Mouse (Mus musculus) bone marrow, adult 2 months (tissue): Measurements from ENCODE around the gene Ssh2. TPM values are rescaled to one million over a fixed set of nuclear protein-coding genes. Genes with fewer than 3 reads are reported as not detected.
"Not testable (repeated sequence)": the region's sequence is repeated elsewhere in the genome, so short reads cannot be mapped to it uniquely, and the experiment has no call there.

Source experiments
- H3K27ac ChIP-seq: fragments of 200-500 bp; 2 replicates; pipeline ENCODE4 v1.5.1; 2012; ENCODE audit warnings: low read depth, mild to moderate bottlenecking, control low read depth, inconsistent platforms, low read length; ENCODE audit not compliant: control insufficient read depth, poor library complexity, insufficient read depth
- H3K4me1 ChIP-seq: fragments of 200-500 bp; 2 replicates; pipeline ENCODE4 v1.6.1; 2011; ENCODE audit warnings: low read length; ENCODE audit not compliant: control insufficient read depth, insufficient read depth
- H3K4me3 ChIP-seq: fragments of 200-500 bp; replicated peaks from 2 replicates; pipeline ENCODE3; 2011; ENCODE audit warnings: mild to moderate bottlenecking, low read depth, low read length, control low read depth; ENCODE audit not compliant: control insufficient read depth
- CTCF ChIP-seq: fragments of 200-500 bp; IDR thresholded peaks from 2 replicates; pipeline ENCODE4 v1.5.1; 2011; ENCODE audit warnings: low read length, control low read depth; ENCODE audit not compliant: control insufficient read depth, insufficient read depth
- POLR2A ChIP-seq: fragments of 200-500 bp; IDR thresholded peaks from 2 replicates; pipeline ENCODE4 v1.6.1; 2011; ENCODE audit warnings: low read depth, mild to moderate bottlenecking, control low read depth, low read length, borderline replicate concordance; ENCODE audit not compliant: control insufficient read depth
- WGBS: fragments of 180-500 bp; shearing (Covaris S2); methylation state at CpG from one replicate; pipeline ENCODE4 v1.1.7; 2018; 5-methylcytosine and 5-hydroxymethylcytosine counted together
- polyA plus RNA-seq: library from polyadenylated mRNA; stranded (reverse); fragments of >200 nt; gene quantifications from 2 replicates; pipeline ENCODE4 v1.2.4, GENCODE M21; 2011; ENCODE audit warnings: low replicate concordance; ENCODE audit not compliant: missing spikeins, insufficient read depth, insufficient read length

Gene Ssh2
- polyA plus RNA-seq, 1 experiment = 21.8 TPM

DNA sequence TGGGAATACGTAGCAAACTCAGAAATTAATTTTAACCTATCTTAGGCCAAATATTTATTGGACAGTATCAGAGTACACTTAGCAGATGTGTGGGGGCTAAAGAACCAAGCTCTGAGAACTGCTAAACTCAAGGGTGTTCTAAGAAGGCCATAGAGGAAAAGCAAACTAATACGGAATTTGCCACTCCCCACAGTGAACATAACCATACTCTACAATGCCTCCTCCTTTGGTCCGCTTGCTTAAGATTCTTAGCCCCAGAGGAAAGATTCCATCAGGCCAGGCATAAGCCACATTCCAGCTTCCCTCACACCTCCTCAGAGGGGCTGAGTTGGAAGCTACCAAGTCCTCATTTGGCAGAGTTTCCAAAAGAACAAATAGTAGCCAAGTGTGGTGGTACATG is 165.1 kb downstream of the Ssh2 start:
- no peak overlapping the region for H3K27ac ChIP-seq
- WGBS = 83% methylated on average over 3 of the region's 3 CpGs
- TF ChIP-seq CTCF (no peak), POLR2A (no peak)
- no peaks in the 10 kb centered on the region; the same call in 1 of the 2 replicates for H3K4me1 ChIP-seq
- H3K4me3 ChIP-seq = no peak overlapping the region

DNA sequence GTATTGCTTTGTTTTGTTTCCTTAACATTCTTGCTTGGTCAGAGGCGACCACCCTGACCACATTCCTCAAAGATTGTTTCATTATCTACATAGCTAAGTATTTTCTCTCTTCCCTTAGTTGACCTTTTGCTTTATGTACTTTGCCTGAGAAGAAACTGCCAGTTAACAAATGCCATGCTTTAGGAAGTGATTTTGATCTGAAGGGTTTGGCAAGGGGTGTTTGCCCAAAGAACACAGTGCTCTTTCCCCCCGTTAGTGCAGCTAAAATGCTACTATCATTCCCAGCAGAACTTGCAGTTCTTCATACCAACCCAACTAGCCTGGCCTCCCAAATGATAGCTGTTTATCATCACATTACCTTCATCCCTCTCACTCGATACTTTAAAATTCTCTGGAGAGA is 168.1 kb downstream of the Ssh2 start:
- TF ChIP-seq POLR2A (no peak), CTCF (no peak)
- H3K27ac ChIP-seq = no peak overlapping the region
- WGBS = 47% methylated on average over 3 of the region's 3 CpGs
- H3K4me1 ChIP-seq = no peaks in the 10 kb centered on the region; the same call in 1 of the 2 replicates
- H3K4me3 ChIP-seq = no peak overlapping the region

DNA sequence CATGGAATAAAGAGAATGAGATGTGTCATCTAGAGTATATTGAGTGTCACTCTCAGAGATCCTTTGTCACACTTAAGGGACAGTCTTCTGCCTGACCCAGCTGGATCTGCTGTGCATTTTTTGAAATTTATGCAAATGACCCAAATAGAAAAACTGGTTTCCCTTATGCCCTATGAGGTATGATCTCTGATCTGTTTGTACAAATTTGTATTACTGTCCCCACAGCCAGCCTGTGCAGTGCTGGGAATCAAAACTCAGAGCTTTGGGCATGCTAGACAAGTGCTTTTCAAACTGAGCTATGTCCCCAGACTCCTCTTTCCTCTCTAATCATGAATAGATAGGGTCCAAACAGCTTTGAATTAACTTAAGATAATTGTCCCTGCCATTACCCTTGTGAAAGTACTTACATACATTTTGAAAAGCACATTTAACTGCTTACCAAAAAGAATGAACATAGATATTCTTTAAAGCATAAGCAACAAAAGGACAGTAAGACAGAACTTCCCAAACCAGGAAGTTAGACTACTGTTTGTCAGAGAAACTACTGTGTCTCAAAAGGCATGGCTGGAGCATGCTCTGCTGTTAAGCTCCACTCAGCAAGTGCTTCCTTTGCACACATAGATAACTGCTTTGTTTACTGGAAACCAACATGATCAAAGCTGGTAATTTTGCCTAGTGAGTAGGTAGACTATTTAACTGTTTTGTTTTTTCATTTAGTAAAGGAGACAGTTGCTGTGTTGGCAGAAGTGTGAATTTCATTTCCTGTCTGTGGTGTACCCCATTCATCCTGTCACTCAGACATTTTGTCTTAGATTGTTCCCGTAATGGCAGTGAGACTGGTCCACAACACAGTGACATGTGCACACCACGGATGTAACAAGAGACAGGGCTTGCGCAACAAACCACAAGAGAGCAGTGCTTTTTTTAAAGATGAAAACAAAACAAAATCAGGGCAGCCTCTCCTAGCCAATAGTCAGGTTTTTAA is 169.9 kb downstream of the Ssh2 start:
- TF ChIP-seq POLR2A (no peak), CTCF (no peak)
- Histone ChIP-seq H3K4me1 (no peaks in the 10 kb centered on the region; the same call in 1 of the 2 replicates), H3K27ac (peak overlapping the region; percentile 7; the same call in 1 of the 2 replicates), H3K4me3 (no peak overlapping the region)
- 5% methylated on average over 3 of the region's 3 CpGs for WGBS

DNA sequence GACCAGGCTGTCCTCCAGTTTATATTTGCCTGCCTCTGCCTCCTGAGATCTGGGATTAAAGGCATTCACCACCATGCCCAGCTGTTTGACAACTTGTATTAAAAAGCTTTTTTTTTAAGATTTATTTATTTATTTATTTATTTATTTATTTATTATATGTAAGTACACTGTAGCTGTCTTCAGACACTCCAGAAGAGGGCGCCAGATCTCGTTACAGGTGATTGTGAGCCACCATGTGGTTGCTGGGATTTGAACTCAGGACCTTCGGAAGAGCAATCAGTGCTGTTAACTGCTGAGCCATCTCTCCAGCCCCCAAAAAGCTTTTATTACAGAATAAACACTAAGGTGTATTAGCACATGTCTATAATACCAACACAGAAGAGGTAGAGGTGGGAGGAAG is 172.1 kb downstream of the Ssh2 start:
- H3K27ac ChIP-seq, H3K4me1 ChIP-seq, H3K4me3 ChIP-seq: not testable (repeated sequence)
- 78% methylated on average over 3 of the region's 3 CpGs for WGBS

DNA sequence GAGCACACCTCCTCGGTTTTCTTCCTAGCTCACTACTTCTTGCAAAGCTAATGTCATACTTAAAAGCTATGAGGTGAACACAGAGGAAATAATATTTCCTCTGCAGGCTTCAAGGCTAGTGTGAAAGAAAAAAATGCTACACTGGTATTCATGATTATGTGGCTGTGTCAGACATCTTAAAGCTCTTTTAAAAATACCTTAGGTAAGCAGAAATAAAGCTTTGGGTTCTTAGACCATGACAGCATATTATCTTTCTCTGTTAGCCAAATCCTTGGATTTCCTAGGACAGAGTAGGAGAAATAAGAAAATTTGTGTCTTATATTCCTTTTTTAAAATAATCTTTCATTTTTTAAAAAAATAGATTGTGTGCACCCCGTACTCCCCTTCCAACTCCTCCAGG is 179.5 kb downstream of the Ssh2 start:
- no peaks in the 10 kb centered on the region for H3K4me1 ChIP-seq
- H3K27ac ChIP-seq = no peak overlapping the region
- no peak overlapping the region for H3K4me3 ChIP-seq
- TF ChIP-seq POLR2A (no peak), CTCF (no peak)
- 75% methylated on average over 2 of the region's 2 CpGs for WGBS

DNA sequence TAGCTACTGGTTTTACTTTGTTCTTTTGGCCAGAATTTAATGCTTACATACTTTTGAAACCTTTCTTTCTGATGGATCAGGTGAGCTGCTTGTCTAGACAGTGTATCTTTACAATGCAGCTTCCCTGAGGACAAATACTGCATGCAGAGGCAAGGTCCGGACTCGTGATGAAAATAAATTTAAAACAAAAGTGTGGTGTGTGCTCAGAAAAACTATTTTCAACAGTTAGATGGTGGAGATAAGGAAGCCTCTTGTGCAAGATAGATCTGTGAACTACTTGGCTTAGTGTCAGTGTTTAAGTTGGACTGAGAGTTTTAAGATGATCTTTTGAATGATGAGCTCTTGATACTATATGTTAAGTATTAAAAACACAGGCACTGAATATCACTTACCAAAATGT is 186.4 kb downstream of the Ssh2 start:
- no peak overlapping the region for H3K4me3 ChIP-seq
- 22% methylated on average over 2 of the region's 2 CpGs for WGBS
- no peak for TF ChIP-seq CTCF
- no peak for TF ChIP-seq POLR2A

DNA sequence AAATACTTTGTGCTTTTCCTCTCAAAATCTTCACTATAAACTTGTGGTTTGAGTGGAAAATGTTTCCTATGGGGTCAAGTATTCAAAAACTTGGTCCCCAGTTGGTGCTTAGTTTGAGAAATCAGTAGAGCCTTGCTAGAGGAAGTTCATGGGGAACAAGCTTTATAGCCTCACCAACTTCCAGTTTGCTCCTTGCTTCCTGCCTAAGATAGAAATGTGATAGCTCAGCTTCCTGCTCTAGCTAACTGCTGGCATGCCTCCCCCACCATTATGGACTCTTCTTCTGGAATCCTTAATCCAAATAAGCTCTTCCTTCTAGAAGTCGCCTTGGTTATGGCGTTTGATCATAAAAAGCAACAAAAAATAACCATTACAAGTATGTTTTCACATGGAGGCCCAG is 190.2 kb downstream of the Ssh2 start:
- H3K4me1 ChIP-seq = no peaks in the 10 kb centered on the region; the same call in 1 of the 2 replicates
- WGBS = 84% methylated on average over 2 of the region's 2 CpGs
- TF ChIP-seq POLR2A (no peak), CTCF (no peak)
- H3K27ac ChIP-seq = no peak overlapping the region
- no peak overlapping the region for H3K4me3 ChIP-seq

More for the DNA sequence above, 186.4 kb downstream of the Ssh2 start:
- Histone ChIP-seq H3K4me1 (no peaks in the 10 kb centered on the region; the same call in 1 of the 2 replicates), H3K27ac (no peak overlapping the region)

DNA sequence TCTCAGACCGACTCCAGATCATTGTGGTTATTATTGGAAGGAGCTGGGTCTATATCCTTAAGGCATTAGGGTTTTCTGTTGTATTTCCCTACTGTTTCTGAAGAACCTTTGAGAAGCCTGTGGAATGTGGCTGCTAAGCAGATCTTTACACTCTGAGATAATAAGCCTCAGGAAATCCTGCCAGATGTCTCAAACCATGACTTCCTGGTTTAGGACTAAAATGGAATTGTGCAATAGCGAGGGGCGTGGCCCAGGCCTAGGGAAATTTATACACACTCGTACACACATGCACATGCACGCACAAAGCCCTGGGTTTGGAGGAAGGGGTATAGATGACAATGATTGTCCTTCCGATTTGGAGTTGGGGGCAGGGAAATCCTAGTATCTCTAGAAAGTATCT is 193.8 kb downstream of the Ssh2 start:
- no peak for TF ChIP-seq CTCF
- no peak for TF ChIP-seq POLR2A
- Histone ChIP-seq H3K4me3 (no peak overlapping the region), H3K27ac (no peak overlapping the region), H3K4me1 (no peaks in the 10 kb centered on the region; the same call in none of the 2 replicates)
- WGBS = 15% methylated on average over 6 of the region's 6 CpGs

DNA sequence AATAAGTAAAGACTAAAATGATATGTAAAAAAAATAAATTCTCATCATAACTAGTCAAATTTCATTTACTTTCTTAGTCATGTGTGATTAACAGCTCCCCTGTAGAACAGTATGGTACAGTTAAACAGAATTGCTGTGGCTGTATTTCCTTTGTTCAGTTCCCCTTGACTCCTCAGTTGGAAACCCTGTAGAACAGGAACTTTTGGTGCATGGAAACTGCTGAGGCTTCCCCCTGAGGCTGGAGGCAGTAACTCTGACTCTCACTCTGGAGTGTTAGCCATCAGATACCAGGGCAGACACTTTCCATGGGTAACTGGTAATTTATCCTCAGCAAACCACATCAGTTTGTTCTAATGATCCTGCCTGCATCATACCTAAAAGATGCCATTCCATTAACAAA is 195.2 kb downstream of the Ssh2 start:
- Histone ChIP-seq H3K27ac (no peak overlapping the region), H3K4me1 (no peaks in the 10 kb centered on the region; the same call in none of the 2 replicates), H3K4me3 (no peak overlapping the region)
- TF ChIP-seq POLR2A (no peak), CTCF (no peak)
